Mouse (Mus musculus) olfactory bulb, adult 2 months (tissue): ENCODE data around the gene Prdm2. TPM values are rescaled to one million over a fixed set of nuclear protein-coding genes. Genes with fewer than 3 reads are reported as not detected.

Source experiments
- H3K27ac ChIP-seq: fragments of 200-500 bp; 2 replicates; pipeline ENCODE4 v1.5.1; 2012; ENCODE audit warnings: low read depth, low read length; ENCODE audit not compliant: insufficient read depth
- H3K4me1 ChIP-seq: fragments of 200-500 bp; 2 replicates; pipeline ENCODE4 v1.6.1; 2012; ENCODE audit warnings: low read length; ENCODE audit not compliant: control insufficient read depth, insufficient read depth
- H3K4me3 ChIP-seq: fragments of 200-500 bp; 2 replicates; pipeline ENCODE4 v1.5.1; 2012; ENCODE audit warnings: mild to moderate bottlenecking, low read depth, low read length, moderate library complexity; ENCODE audit not compliant: insufficient read depth
- CTCF ChIP-seq: fragments of 200-500 bp; IDR thresholded peaks from 2 replicates; pipeline ENCODE4 v1.5.1; 2012; ENCODE audit warnings: low read depth, mild to moderate bottlenecking, low read length, moderate library complexity; ENCODE audit not compliant: insufficient read depth
- POLR2A ChIP-seq: fragments of 200-500 bp; IDR thresholded peaks from 2 replicates; pipeline ENCODE4 v1.6.1; 2012; ENCODE audit warnings: mild to moderate bottlenecking, low read depth, low read length, moderate library complexity; ENCODE audit not compliant: insufficient read depth
- WGBS: fragments of 180-500 bp; shearing (Covaris S2); methylation state at CpG from one replicate; pipeline ENCODE4 v1.1.7; 2018; 5-methylcytosine and 5-hydroxymethylcytosine counted together
- polyA plus RNA-seq: library from polyadenylated mRNA; stranded (reverse); fragments of >200 nt; gene quantifications from 2 replicates; pipeline ENCODE4 v1.2.4, GENCODE M21; 2012; ENCODE audit warnings: low replicate concordance; ENCODE audit not compliant: missing spikeins, insufficient read depth, insufficient read length

Prdm2 gene
- 212 TPM in 1 of 2 replicates, not detected in the other for polyA plus RNA-seq

DNA sequence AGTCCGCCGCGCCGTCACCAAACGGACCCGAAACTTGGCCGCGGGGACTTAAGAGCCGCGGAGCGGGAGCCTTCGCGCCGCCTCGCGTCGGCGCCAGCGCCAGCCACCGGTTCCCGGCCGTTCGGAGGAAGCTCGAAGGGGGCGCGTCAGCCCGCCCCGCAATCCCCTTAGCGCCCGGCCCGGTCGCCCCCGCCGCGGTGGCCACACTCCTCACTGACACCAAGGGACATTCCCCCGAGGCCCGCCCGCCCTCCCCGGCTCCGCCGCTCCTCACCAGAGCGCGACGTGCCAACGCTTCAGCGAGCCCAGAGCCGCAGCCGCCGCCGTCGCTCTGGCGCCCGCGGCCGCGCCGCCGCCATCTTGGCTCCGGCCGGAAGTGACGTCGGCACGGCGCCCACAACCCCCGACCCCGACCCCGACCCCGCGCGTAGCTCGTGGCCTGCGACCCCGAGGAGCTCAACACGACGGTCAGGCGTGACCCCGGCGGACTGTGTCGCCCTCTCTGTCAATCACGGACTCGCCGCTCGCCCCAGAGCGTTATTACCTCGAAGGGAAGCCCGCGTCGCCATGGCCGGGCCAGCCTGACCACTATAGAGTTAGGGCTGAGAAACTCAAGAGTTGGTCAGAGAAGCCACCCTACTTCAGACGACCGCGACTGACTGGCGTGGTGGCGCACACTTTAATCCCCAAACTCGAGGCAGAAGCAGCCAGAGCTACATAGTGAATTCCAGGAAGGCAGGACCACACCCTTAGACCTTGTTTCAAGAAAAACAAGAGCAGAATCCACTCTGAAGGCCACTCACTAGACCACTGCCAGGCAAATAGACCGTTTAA is at the start of gene Prdm2:
Prdm2 (minus strand) TSS at position 655 of the 834 bp plus-strand sequence.
- Histone ChIP-seq H3K4me1 (peaks cover 12% of the 10 kb centered on the region; the same call in 1 of the 2 replicates), H3K4me3 (peak within 1 kb of the TSS; percentile 72), H3K27ac (peak within 1 kb of the TSS; percentile 43)
- 3% methylated on average over 96 of the region's 96 CpGs for WGBS
- TF ChIP-seq CTCF, result no peak
- TF ChIP-seq POLR2A, result peak; percentile 65

DNA sequence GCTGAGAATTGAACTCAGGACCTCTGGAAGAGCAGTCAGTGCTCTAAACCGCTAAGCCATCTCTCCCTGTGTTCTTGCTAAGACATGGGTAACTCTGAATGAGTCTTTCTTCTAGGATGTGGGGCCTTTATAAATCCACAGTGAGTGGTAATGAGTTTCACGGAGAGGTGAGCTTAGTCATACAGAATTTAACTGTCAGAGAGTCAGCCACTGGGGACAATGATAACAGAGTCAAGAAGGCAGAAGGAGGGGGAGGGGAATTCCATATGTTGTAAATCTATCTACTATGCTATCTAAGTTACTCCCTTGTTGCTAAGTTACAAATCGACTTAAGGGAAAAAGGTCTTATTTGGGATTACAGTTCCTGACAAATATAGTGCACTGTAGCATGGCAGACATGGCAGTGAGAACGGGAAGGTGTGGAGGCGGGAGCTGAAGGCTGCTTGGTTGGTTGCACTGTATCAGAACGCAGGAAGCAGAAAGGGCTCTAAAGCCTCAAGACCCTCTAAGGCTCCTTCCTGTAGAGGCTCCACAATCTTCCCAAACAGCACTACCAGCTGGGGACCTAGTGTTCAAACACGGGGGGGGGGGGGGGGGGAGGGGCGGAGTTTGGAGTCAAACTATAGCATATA is 47.0 kb upstream of the Prdm2 start:
- Histone ChIP-seq H3K4me1 (no peaks in the 10 kb centered on the region), H3K27ac (no peak overlapping the region), H3K4me3 (no peak overlapping the region)
- TF ChIP-seq CTCF (no peak), POLR2A (no peak)
- 43% methylated on average over 8 of the region's 8 CpGs for WGBS

DNA sequence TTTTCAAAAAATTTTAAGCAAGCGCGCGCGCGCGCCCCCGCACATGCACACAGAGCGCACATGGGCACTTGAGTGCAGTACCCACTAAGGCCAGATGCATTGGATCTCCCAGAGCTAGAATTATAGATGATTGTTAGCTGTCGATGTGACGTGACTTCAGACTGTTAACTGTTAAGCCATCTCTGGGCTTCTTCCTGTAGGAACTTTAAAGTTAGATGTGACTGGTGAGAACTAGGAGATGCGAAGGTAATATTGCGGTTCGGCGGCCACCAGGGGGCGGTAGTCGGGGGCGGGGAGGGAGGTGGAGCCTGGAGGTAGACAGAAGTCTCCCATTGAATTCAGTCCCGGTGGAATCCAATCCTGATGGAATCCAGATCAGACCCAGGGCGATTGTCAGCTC is 45.7 kb upstream of the Prdm2 start:
- TF ChIP-seq POLR2A (no peak), CTCF (peak; percentile 47; the same call in 1 of the 2 replicates)
- H3K4me3 ChIP-seq, result no peak overlapping the region
- 39% methylated on average over 19 of the region's 19 CpGs for WGBS
- no peaks in the 10 kb centered on the region for H3K4me1 ChIP-seq
- H3K27ac ChIP-seq, result no peak overlapping the region

DNA sequence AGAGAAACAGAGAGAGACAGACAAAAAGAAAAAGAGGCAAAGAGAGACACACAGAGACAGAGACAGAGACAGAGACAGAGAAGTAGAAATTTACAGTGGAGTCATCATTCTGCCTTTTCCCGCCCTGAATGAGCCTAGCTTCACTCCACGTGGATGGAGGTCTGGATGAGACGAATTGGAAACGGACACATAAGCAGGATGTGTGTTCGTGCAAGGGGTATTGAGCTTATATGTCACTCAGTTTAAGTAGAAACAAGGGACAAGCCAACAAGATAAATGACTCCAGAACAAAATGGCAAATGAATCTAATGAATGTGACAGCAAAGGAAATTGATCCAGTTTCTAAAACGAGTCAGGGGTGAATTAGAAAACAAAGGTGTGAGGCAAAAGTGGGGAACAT is 45.2 kb upstream of the Prdm2 start:
- Histone ChIP-seq H3K4me3 (no peak overlapping the region), H3K27ac (no peak overlapping the region), H3K4me1 (no peaks in the 10 kb centered on the region)
- TF ChIP-seq CTCF (no peak), POLR2A (no peak)
- WGBS, result 70% methylated on average over 6 of the region's 6 CpGs

DNA sequence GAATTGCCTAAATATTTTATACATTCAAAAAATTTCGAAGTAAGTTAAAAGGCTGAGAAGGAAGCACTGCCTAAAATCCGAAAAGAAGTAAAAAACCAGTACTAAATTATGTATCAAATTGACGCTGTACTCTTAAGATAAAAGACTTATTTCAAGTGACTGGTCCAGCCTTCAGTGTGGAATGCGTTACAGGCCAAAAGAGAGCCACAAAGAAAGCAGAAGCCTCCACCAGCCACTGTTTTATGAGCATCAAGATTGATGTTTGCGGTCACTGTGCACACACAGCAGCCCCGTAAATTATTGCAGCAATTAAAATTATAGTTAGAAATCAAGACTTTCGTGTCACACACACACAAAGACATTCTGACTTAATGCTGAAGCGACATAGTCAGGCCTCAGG is 42.7 kb upstream of the Prdm2 start:
- H3K4me3 ChIP-seq, result no peak overlapping the region
- WGBS, result 93% methylated on average over 8 of the region's 8 CpGs
- TF ChIP-seq CTCF, result no peak
- TF ChIP-seq POLR2A, result no peak
- no peak overlapping the region for H3K27ac ChIP-seq
- H3K4me1 ChIP-seq, result no peaks in the 10 kb centered on the region

DNA sequence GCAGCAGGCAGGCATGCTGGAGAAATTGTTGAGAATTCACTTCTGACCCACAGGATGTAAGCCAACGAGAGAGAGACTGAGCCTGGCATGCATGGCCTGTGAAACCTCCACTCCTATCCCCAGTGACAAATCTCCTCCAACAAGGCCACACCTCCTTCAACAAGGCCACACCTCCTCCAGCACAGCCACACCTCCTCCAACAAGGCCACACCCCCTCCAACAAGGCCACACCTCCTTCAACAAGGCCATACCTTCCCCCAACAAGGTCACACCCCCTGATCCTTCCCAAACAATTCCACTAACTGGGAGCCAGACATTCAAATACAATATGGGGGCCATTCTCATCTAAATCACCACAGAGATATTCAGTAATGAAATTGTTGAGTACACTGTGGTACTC is 40.6 kb upstream of the Prdm2 start:
- H3K4me3 ChIP-seq, result no peak overlapping the region
- no peaks in the 10 kb centered on the region for H3K4me1 ChIP-seq
- 82% methylated on average over 1 of the region's 1 CpGs for WGBS
- H3K27ac ChIP-seq, result no peak overlapping the region
- TF ChIP-seq CTCF, result no peak
- TF ChIP-seq POLR2A, result no peak

DNA sequence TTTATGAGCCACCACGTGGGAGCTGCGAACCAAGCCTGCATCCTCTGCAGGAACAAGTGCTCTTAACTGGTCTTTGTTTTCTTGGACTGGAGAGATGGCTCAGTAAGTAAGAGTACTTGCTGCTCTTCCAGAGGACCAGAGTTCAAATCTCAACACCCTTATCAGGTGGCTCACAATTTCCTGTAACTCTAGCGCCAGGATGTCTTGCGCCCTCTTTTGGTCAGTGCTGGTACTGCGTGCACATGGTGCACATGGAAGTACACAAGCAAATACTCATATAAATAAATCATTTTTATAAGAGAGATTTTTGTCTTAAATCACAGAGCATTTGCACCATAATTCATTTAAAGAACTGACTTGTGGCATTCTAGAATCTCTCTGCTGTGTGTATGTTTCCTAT is 35.3 kb upstream of the Prdm2 start:
- H3K27ac ChIP-seq, result no peak overlapping the region
- H3K4me1 ChIP-seq, result no peaks in the 10 kb centered on the region
- no peak overlapping the region for H3K4me3 ChIP-seq
- TF ChIP-seq POLR2A, result no peak
- no peak for TF ChIP-seq CTCF
- WGBS, result 81% methylated on average over 5 of the region's 5 CpGs

DNA sequence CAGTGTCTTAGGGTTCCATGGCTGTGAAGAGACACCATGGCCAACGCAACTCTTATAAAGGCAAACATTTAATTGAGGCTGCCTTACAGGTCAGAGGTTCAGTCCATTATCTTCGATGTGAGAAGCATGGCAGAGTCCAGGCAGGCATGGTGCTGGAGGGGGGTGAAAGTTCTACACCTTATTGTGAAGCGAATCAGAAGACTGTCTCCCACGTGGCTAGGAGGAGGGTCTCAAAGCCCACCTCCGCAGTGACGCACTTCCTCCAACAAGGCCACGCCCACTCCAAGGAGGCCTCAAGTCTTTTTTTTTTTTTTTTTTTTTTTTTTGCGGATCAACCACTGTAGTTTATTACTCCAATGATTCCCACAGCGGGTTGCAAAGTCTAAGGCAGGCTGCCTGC is 28.5 kb upstream of the Prdm2 start:
- Histone ChIP-seq H3K4me1 (no peaks in the 10 kb centered on the region), H3K27ac (no peak overlapping the region), H3K4me3 (no peak overlapping the region)
- TF ChIP-seq CTCF, result no peak
- no peak for TF ChIP-seq POLR2A
- WGBS, result 81% methylated on average over 9 of the region's 9 CpGs

DNA sequence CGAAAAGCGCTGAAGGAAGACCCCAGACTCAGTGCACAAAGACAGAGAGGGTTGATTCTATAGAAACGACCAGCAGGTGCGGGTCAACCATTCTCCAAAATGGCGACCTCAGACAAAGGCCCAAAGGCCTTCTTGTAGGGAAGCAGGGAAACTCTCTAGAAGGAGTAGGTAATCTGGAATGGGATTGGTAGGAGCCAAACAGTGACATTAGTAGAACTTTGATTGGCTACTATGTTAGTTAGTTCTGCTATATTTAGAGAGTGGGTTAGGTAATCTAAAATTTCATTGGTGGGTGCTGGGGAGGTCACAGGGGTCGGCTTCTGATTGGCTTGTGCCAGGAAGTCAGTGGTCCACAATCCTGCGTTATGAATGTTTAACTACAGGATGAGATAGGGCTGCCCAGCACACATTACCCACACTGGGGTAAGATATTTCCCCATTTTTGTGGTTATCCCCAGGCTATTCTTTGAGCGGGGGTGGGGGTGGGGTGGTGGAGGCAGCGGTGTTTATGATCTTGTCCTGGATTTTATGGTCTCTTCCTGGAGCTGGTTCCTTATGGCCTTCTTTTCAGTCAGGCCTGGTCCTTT is 26.9 kb upstream of the Prdm2 start:
- Histone ChIP-seq H3K27ac (no peak overlapping the region), H3K4me1 (no peaks in the 10 kb centered on the region), H3K4me3 (no peak overlapping the region)
- no peak for TF ChIP-seq CTCF
- no peak for TF ChIP-seq POLR2A
- 94% methylated on average over 9 of the region's 9 CpGs for WGBS

- TF ChIP-seq CTCF (no peak), POLR2A (no peak)
- Histone ChIP-seq H3K4me1 (no peaks in the 10 kb centered on the region), H3K4me3 (no peak overlapping the region), H3K27ac (no peak overlapping the region)
- WGBS, result 91% methylated on average over 5 of the region's 5 CpGs
Observed at GRCm38 (mm10) chr4:143239117-143239516, 26.3 kb upstream of the Prdm2 start.
